Mouse (Mus musculus) spleen, embryonic (tissue): Measurements from ENCODE around the gene Phlda3.

Experiments
- CTCF ChIA-PET: fragments of 350-600 bp; sonication (Branson Sonifier 250); formaldehyde crosslinking; loops from one replicate; lab custom pipeline; 2022; lab: Charles Lee

Gene Phlda3

GRCm38 (mm10) chr1:135788708-135789107, 22.8 kb downstream of the Phlda3 start:
- CTCF ChIA-PET, result interaction anchor here (1.1 to 1.3 kb wide), 2 partner anchors 11 to 69 kb away, joined by 3 to 4 read pairs; partner anchors contain the start of gene Csrp1

GRCm38 (mm10) chr1:135789815-135790214, 23.9 kb downstream of the Phlda3 start:
- CTCF ChIA-PET, result interaction anchor here (1.0 to 1.3 kb wide), 3 partner anchors 68 to 75 kb away, joined by 3 to 4 read pairs (median 3); partner anchors contain the start of gene Csrp1

- CTCF ChIA-PET, result interaction anchor here (0.6 to 1.5 kb wide), 3 partner anchors 11 to 36 kb away, joined by 3 to 5 read pairs (median 4); no protein-coding TSS in a partner anchor
Measured at GRCm38 (mm10) chr1:135792143-135792939, 26.4 kb downstream of the Phlda3 start.

- CTCF ChIA-PET, result interaction anchor here (1.5 kb wide), 1 partner anchor 12 kb away, joined by 5 read pairs; no protein-coding TSS in a partner anchor
Measured at GRCm38 (mm10) chr1:135793370-135794215, 27.7 kb downstream of the Phlda3 start.

GRCm38 (mm10) chr1:135794216-135795134, 28.6 kb downstream of the Phlda3 start:
- CTCF ChIA-PET, result no interaction called here

GRCm38 (mm10) chr1:135798492-135798891, 32.6 kb downstream of the Phlda3 start:
- CTCF ChIA-PET, result no interaction called here

- CTCF ChIA-PET, result no interaction called here
Measured at GRCm38 (mm10) chr1:135799109-135799627, 33.2 kb downstream of the Phlda3 start.

- CTCF ChIA-PET, result interaction anchor here (0.6 kb wide), 2 partner anchors 233 to 736 kb away, joined by 3 to 4 read pairs; no protein-coding TSS in a partner anchor
Measured at GRCm38 (mm10) chr1:135800192-135800950, 34.5 kb downstream of the Phlda3 start.

GRCm38 (mm10) chr1:135807546-135807945, 41.6 kb downstream of the Phlda3 start:
- CTCF ChIA-PET, result no interaction called here

GRCm38 (mm10) chr1:135810180-135810579, 44.3 kb downstream of the Phlda3 start:
- CTCF ChIA-PET, result no interaction called here

- CTCF ChIA-PET, result interaction anchor here (0.6 kb wide), 1 partner anchor 110 kb away, joined by 7 read pairs; no protein-coding TSS in a partner anchor
Measured at GRCm38 (mm10) chr1:135811016-135811646, 45.2 kb downstream of the Phlda3 start.

GRCm38 (mm10) chr1:135812205-135812604, 46.3 kb downstream of the Phlda3 start:
- CTCF ChIA-PET, result interaction anchor here (0.6 kb wide), 1 partner anchor 61 kb away, joined by 6 read pairs; no protein-coding TSS in a partner anchor

- CTCF ChIA-PET, result no interaction called here
Measured at GRCm38 (mm10) chr1:135812618-135813017, 46.7 kb downstream of the Phlda3 start.

- CTCF ChIA-PET, result interaction anchor here (0.6 kb wide), 1 partner anchor 534 kb away, joined by 3 read pairs; no protein-coding TSS in a partner anchor
Measured at GRCm38 (mm10) chr1:135813071-135813470, 47.2 kb downstream of the Phlda3 start.

GRCm38 (mm10) chr1:135813687-135814395, 47.9 kb downstream of the Phlda3 start:
- CTCF ChIA-PET, result interaction anchor here (0.6 kb wide), 1 partner anchor 533 kb away, joined by 3 read pairs; no protein-coding TSS in a partner anchor

- CTCF ChIA-PET, result no interaction called here
Measured at GRCm38 (mm10) chr1:135814531-135814930, 48.6 kb downstream of the Phlda3 start.

- CTCF ChIA-PET, result no interaction called here
Measured at GRCm38 (mm10) chr1:135817595-135817994, 51.7 kb downstream of the Phlda3 start.

- CTCF ChIA-PET, result no interaction called here
Measured at GRCm38 (mm10) chr1:135818481-135819086, 52.7 kb downstream of the Phlda3 start, which contains the start of gene Lad1. Lad1 (plus strand) TSS chr1:135818598.
